Mouse (Mus musculus) left cerebral cortex, adult 18-20 months (tissue): ENCODE results near the gene Il6st. TPM values are rescaled to one million over a fixed set of nuclear protein-coding genes. Genes with fewer than 3 reads are reported as not detected.
"Not testable (repeated sequence)": the region's sequence is repeated elsewhere in the genome, so short reads cannot be mapped to it uniquely, and the experiment has no call there.

ENCODE experiments used
- DNase-seq, 2 experiments: peaks; one replicate each; pipeline ENCODE4 v3.0.0; 2021 to 2022; ENCODE audit warnings: low spot score in 2 of 2, mixed read lengths in 1 of 2
- long read RNA-seq, 2 experiments: library from polyadenylated mRNA; stranded (forward); transcript quantifications; one replicate each; pipeline ENCODE4 v2.0.0; 2021
- total RNA-seq, 2 experiments: library from RNA; stranded (reverse); gene quantifications; 2 replicates each; pipeline ENCODE4 v1.2.3; 2021

The Il6st gene
- 10 to 100 TPM; 78.5 to 88.1 TPM for total RNA-seq
- long read RNA-seq, experiment 1, full-length matches to known transcripts: 30 of 36 reads
- long read RNA-seq, experiment 1, partial matches to known transcripts: 0 of 36 reads
- long read RNA-seq, experiment 1, other reads (novel, unspliced or antisense): 6 of 36 reads
- long read RNA-seq, experiment 2, full-length matches to known transcripts: 8 of 15 reads
- long read RNA-seq, experiment 2, partial matches to known transcripts: 2 of 15 reads
- long read RNA-seq, experiment 2, other reads (novel, unspliced or antisense): 5 of 15 reads

- peak; percentile 94 to 96 for DNase-seq
Observed at GRCm38 (mm10) chr13:112463868-112464625, at the start of gene Il6st. Il6st (plus strand) TSS chr13:112464070.

- DNase-seq: no peak
Observed at GRCm38 (mm10) chr13:112415896-112416295, 48.0 kb upstream of the Il6st start.

GRCm38 (mm10) chr13:112416410-112417162 lies 47.3 kb upstream of the Il6st start:
- DNase-seq: no peak

GRCm38 (mm10) chr13:112417163-112417523 lies 46.7 kb upstream of the Il6st start:
- no peak for DNase-seq

GRCm38 (mm10) chr13:112417861-112418423 lies 45.9 kb upstream of the Il6st start:
- no peak for DNase-seq

GRCm38 (mm10) chr13:112418595-112418994 lies 45.3 kb upstream of the Il6st start:
- DNase-seq: no peak

GRCm38 (mm10) chr13:112424212-112424611 lies 39.7 kb upstream of the Il6st start:
- no peak for DNase-seq

- DNase-seq: no peak
Observed at GRCm38 (mm10) chr13:112424635-112425034, 39.2 kb upstream of the Il6st start.

GRCm38 (mm10) chr13:112425181-112425654 lies 38.7 kb upstream of the Il6st start:
- no peak for DNase-seq

GRCm38 (mm10) chr13:112426265-112427135 lies 37.4 kb upstream of the Il6st start:
- no peak for DNase-seq

- DNase-seq: not testable (repeated sequence)
Observed at GRCm38 (mm10) chr13:112427136-112427470, 36.8 kb upstream of the Il6st start.

GRCm38 (mm10) chr13:112427521-112427920 lies 36.3 kb upstream of the Il6st start:
- no peak for DNase-seq

- no peak for DNase-seq
Observed at GRCm38 (mm10) chr13:112433271-112433670, 30.6 kb upstream of the Il6st start.

GRCm38 (mm10) chr13:112435241-112436075 lies 28.4 kb upstream of the Il6st start:
- DNase-seq: no peak

- no peak for DNase-seq
Observed at GRCm38 (mm10) chr13:112436288-112436687, 27.6 kb upstream of the Il6st start.

GRCm38 (mm10) chr13:112438001-112438868 lies 25.6 kb upstream of the Il6st start:
- no peak for DNase-seq

- no peak for DNase-seq
Observed at GRCm38 (mm10) chr13:112439105-112439818, 24.6 kb upstream of the Il6st start.

- no peak for DNase-seq
Observed at GRCm38 (mm10) chr13:112439917-112440361, 23.9 kb upstream of the Il6st start.
